Mouse (Mus musculus) E14TG2a.4 (cell line): Measurements from ENCODE around the gene Dusp1.

ENCODE experiments used
- CTCF ChIP-seq: conservative IDR thresholded peaks from 2 replicates; pipeline ENCODE4 v1.5.1; 2014; ENCODE audit warnings: low read length
- NANOG ChIP-seq: IDR thresholded peaks from 2 replicates; pipeline ENCODE4 v1.6.1; 2014; ENCODE audit warnings: borderline replicate concordance, low read length, mixed read lengths

GRCm38 (mm10) chr17:26595448-26596167, 33.7 kb upstream of the Dusp1 start:
- TF ChIP-seq NANOG (no peak), CTCF (no peak)
